Mouse (Mus musculus) testis, adult 2 months (tissue): ENCODE results near the gene Irs2.

Source experiments
- CTCF ChIP-seq: fragments of 200-500 bp; IDR thresholded peaks from 2 replicates; pipeline ENCODE4 v1.5.1; 2012; ENCODE audit warnings: low read depth, mild to moderate bottlenecking, inconsistent platforms, low read length, moderate library complexity; ENCODE audit not compliant: control insufficient read depth, insufficient read depth, insufficient replicate concordance
- POLR2A ChIP-seq: fragments of 200-500 bp; IDR thresholded peaks from 2 replicates; pipeline ENCODE4 v1.6.1; 2012; ENCODE audit warnings: low read depth, mild to moderate bottlenecking, inconsistent platforms, low read length, moderate library complexity; ENCODE audit not compliant: control insufficient read depth

DNA sequence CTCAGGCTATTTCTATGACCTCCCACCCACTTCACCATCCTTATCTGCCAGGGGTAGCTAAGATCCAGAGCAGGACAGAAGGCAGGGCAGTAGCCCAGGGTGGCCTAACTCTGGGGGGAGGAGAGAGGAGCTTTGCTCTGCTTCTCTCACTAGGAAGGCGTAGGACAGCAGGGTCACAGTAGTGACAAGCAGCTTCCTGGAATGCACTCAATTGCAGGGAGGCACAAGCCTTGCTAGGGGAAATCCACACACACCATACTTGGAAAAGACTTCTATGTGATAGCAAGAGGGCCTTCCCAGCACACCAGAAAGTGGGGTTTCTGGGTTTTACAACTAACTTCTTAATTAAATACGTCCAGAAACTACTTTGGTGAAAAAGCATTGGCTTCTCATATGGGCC, 12.5 kb downstream of the Irs2 start:
- TF ChIP-seq CTCF (no peak), POLR2A (no peak)
